Mouse (Mus musculus): Measurements from ENCODE around the gene Dip2b.

GRCm38 (mm10) chr15:100168191-100168606 is 129.7 kb downstream of the Dip2b start:
- TF ChIP-seq CTCF (conservative IDR thresholded peaks at IDR 0.05; ENCODE audit: low read length) (no peak), POU5F1 (IDR thresholded peaks at IDR 0.05; ENCODE audit: borderline replicate concordance, low read length) (no peak)

Data from E14TG2a.4 (cell line).